Mouse (Mus musculus) stomach, embryonic 15.5 days (tissue): Measurements from ENCODE around the gene Pcdh9. TPM values are rescaled to one million over a fixed set of nuclear protein-coding genes. Genes with fewer than 3 reads are reported as not detected.

Experiments used
- ATAC-seq: fragments of 200-750 bp; cut with Nextera tagmentation; 2 replicates; pipeline ENCODE4 v1.8.0; 2017; ENCODE audit warnings: low read depth, moderate number of reproducible peaks, moderate TSS enrichment; ENCODE audit not compliant: insufficient read depth, low FRiP score
- H3K27ac ChIP-seq: fragments of 300-500 bp; sonication (generic); 2 replicates; pipeline ENCODE4 v1.5.1; 2015; ENCODE audit warnings: mild to moderate bottlenecking, inconsistent platforms
- H3K27me3 ChIP-seq: fragments of 300-500 bp; sonication (generic); replicated peaks from 2 replicates; pipeline ENCODE4 v1.6.1; 2015; ENCODE audit warnings: inconsistent platforms
- H3K36me3 ChIP-seq: fragments of 300-500 bp; sonication (generic); 2 replicates; pipeline ENCODE4 v1.6.1; 2015; ENCODE audit warnings: inconsistent platforms
- H3K4me1 ChIP-seq: fragments of 300-500 bp; sonication (generic); 2 replicates; pipeline ENCODE4 v1.6.1; 2015; ENCODE audit warnings: inconsistent platforms
- H3K4me2 ChIP-seq: fragments of 300-500 bp; sonication (generic); 2 replicates; pipeline ENCODE4 v1.6.1; 2015; ENCODE audit warnings: mild to moderate bottlenecking, inconsistent platforms
- H3K4me3 ChIP-seq: fragments of 300-500 bp; sonication (generic); replicated peaks from 2 replicates; pipeline ENCODE4 v1.5.1; 2015; ENCODE audit warnings: inconsistent platforms
- H3K9ac ChIP-seq: fragments of 300-500 bp; sonication (generic); 2 replicates; pipeline ENCODE4 v1.6.1; 2015; ENCODE audit warnings: inconsistent platforms
- H3K9me3 ChIP-seq: fragments of 300-500 bp; sonication (generic); 2 replicates; pipeline ENCODE4 v1.6.1; 2016; ENCODE audit warnings: inconsistent platforms
- WGBS: fragments of 180-500 bp; shearing (Covaris S2); methylation state at CpG from one replicate; pipeline ENCODE4 v1.1.7; 2015; 5-methylcytosine and 5-hydroxymethylcytosine counted together
- polyA plus RNA-seq: library from polyadenylated mRNA; unstranded; fragments of >200 nt; fragmentation: Nextera tagmentation; extraction: Ambion mirVana; gene quantifications from 2 replicates; pipeline ENCODE4 v1.2.1, GENCODE M21; 2015

Pcdh9 gene
- polyA plus RNA-seq, 1 experiment from 2014 or later: 21.8 TPM

GRCm38 (mm10) chr14:93523430-93523829 is 367.0 kb downstream of the Pcdh9 start:
- Histone ChIP-seq H3K36me3 (no peaks in the 10 kb centered on the region), H3K4me2 (no peak overlapping the region), H3K27me3 (no peaks in the 10 kb centered on the region), H3K27ac (no peak overlapping the region), H3K9ac (no peak overlapping the region), H3K9me3 (no peaks in the 10 kb centered on the region), H3K4me3 (no peak overlapping the region), H3K4me1 (no peaks in the 10 kb centered on the region)
- ATAC-seq: no peak
- 60% methylated on average over 8 of the region's 8 CpGs for WGBS

GRCm38 (mm10) chr14:93520166-93520565 is 370.3 kb downstream of the Pcdh9 start:
- Histone ChIP-seq H3K36me3 (no peaks in the 10 kb centered on the region), H3K27me3 (no peaks in the 10 kb centered on the region), H3K4me3 (no peak overlapping the region), H3K9me3 (no peaks in the 10 kb centered on the region), H3K9ac (no peak overlapping the region), H3K4me1 (no peaks in the 10 kb centered on the region), H3K27ac (no peak overlapping the region), H3K4me2 (no peak overlapping the region)
- 76% methylated on average over 5 of the region's 5 CpGs for WGBS
- ATAC-seq: no peak

GRCm38 (mm10) chr14:93516679-93517078 is 373.8 kb downstream of the Pcdh9 start:
- H3K27ac ChIP-seq: no peak overlapping the region
- H3K27me3 ChIP-seq: no peaks in the 10 kb centered on the region
- no peak overlapping the region for H3K4me3 ChIP-seq
- WGBS: 91% methylated on average over 3 of the region's 3 CpGs
- H3K4me1 ChIP-seq: no peaks in the 10 kb centered on the region
- H3K4me2 ChIP-seq: no peak overlapping the region
- H3K9ac ChIP-seq: no peak overlapping the region
- H3K36me3 ChIP-seq: no peaks in the 10 kb centered on the region
- no peaks in the 10 kb centered on the region for H3K9me3 ChIP-seq
- ATAC-seq: no peak

GRCm38 (mm10) chr14:93506107-93506506 is 384.4 kb downstream of the Pcdh9 start:
- ATAC-seq: no peak

GRCm38 (mm10) chr14:93498813-93499690 is 391.4 kb downstream of the Pcdh9 start:
- ATAC-seq: peak; percentile 47; the same call in 1 of the 2 replicates
- no peaks in the 10 kb centered on the region for H3K27me3 ChIP-seq
- no peak overlapping the region for H3K4me3 ChIP-seq
- no peak overlapping the region for H3K4me2 ChIP-seq
- no peaks in the 10 kb centered on the region for H3K36me3 ChIP-seq
- no peaks in the 10 kb centered on the region for H3K9me3 ChIP-seq
- WGBS: 26% methylated on average over 13 of the region's 13 CpGs
- H3K9ac ChIP-seq: no peak overlapping the region
- no peaks in the 10 kb centered on the region for H3K4me1 ChIP-seq
- no peak overlapping the region for H3K27ac ChIP-seq

More at GRCm38 (mm10) chr14:93506107-93506506, 384.4 kb downstream of the Pcdh9 start:
- Histone ChIP-seq H3K27me3 (no peaks in the 10 kb centered on the region), H3K4me2 (no peak overlapping the region), H3K4me1 (no peaks in the 10 kb centered on the region), H3K9ac (no peak overlapping the region), H3K4me3 (no peak overlapping the region), H3K36me3 (no peaks in the 10 kb centered on the region), H3K9me3 (no peaks in the 10 kb centered on the region), H3K27ac (no peak overlapping the region)

GRCm38 (mm10) chr14:93474991-93475390 is 415.5 kb downstream of the Pcdh9 start:
- ATAC-seq: no peak
- Histone ChIP-seq H3K4me1 (no peaks in the 10 kb centered on the region), H3K9ac (no peak overlapping the region), H3K4me2 (no peak overlapping the region), H3K9me3 (no peaks in the 10 kb centered on the region), H3K36me3 (no peaks in the 10 kb centered on the region), H3K27me3 (no peaks in the 10 kb centered on the region), H3K27ac (no peak overlapping the region), H3K4me3 (no peak overlapping the region)
- WGBS: 31% methylated on average over 2 of the region's 2 CpGs

- Histone ChIP-seq H3K4me1 (no peaks in the 10 kb centered on the region), H3K27ac (no peak overlapping the region), H3K4me3 (no peak overlapping the region), H3K27me3 (no peaks in the 10 kb centered on the region), H3K9ac (no peak overlapping the region), H3K36me3 (no peaks in the 10 kb centered on the region), H3K9me3 (no peaks in the 10 kb centered on the region), H3K4me2 (no peak overlapping the region)
- 87% methylated on average over 8 of the region's 8 CpGs for WGBS
- ATAC-seq: no peak
These were observed 418.0 kb downstream of the Pcdh9 start for GRCm38 (mm10) chr14:93472494-93472893.

- 85% methylated on average over 4 of the region's 4 CpGs for WGBS
- Histone ChIP-seq H3K4me1 (no peaks in the 10 kb centered on the region), H3K4me3 (no peak overlapping the region)
These were observed 427.1 kb downstream of the Pcdh9 start for GRCm38 (mm10) chr14:93463360-93463892.

GRCm38 (mm10) chr14:93450930-93451665 is 439.4 kb downstream of the Pcdh9 start:
- no peak overlapping the region for H3K4me3 ChIP-seq
- no peaks in the 10 kb centered on the region for H3K9me3 ChIP-seq
- H3K27ac ChIP-seq: no peak overlapping the region
- ATAC-seq: no peak
- H3K4me1 ChIP-seq: no peaks in the 10 kb centered on the region
- no peak overlapping the region for H3K4me2 ChIP-seq
- no peak overlapping the region for H3K9ac ChIP-seq
- H3K27me3 ChIP-seq: no peaks in the 10 kb centered on the region
- 79% methylated on average over 5 of the region's 5 CpGs for WGBS
- H3K36me3 ChIP-seq: no peaks in the 10 kb centered on the region

More at GRCm38 (mm10) chr14:93463360-93463892, 427.1 kb downstream of the Pcdh9 start:
- Histone ChIP-seq H3K4me2 (no peak overlapping the region), H3K36me3 (no peaks in the 10 kb centered on the region), H3K9ac (no peak overlapping the region), H3K27ac (no peak overlapping the region), H3K27me3 (no peaks in the 10 kb centered on the region), H3K9me3 (no peaks in the 10 kb centered on the region)
- no peak for ATAC-seq

- no peaks in the 10 kb centered on the region for H3K27me3 ChIP-seq
- no peak for ATAC-seq
- WGBS: 74% methylated on average over 2 of the region's 2 CpGs
These were observed 448.6 kb downstream of the Pcdh9 start for GRCm38 (mm10) chr14:93441852-93442251.

GRCm38 (mm10) chr14:93437226-93437625 is 453.3 kb downstream of the Pcdh9 start:
- no peak for ATAC-seq

More at GRCm38 (mm10) chr14:93441852-93442251, 448.6 kb downstream of the Pcdh9 start:
- Histone ChIP-seq H3K4me2 (no peak overlapping the region), H3K27ac (no peak overlapping the region), H3K36me3 (no peaks in the 10 kb centered on the region), H3K4me3 (no peak overlapping the region), H3K9ac (no peak overlapping the region), H3K9me3 (no peaks in the 10 kb centered on the region), H3K4me1 (no peaks in the 10 kb centered on the region)

GRCm38 (mm10) chr14:93416752-93417151 is 473.7 kb downstream of the Pcdh9 start:
- Histone ChIP-seq H3K9me3 (no peaks in the 10 kb centered on the region), H3K4me3 (no peak overlapping the region), H3K4me1 (no peaks in the 10 kb centered on the region), H3K27me3 (no peaks in the 10 kb centered on the region), H3K4me2 (no peak overlapping the region), H3K27ac (no peak overlapping the region), H3K36me3 (no peaks in the 10 kb centered on the region), H3K9ac (no peak overlapping the region)
- no peak for ATAC-seq
- 67% methylated on average over 3 of the region's 3 CpGs for WGBS

More at GRCm38 (mm10) chr14:93437226-93437625, 453.3 kb downstream of the Pcdh9 start:
- Histone ChIP-seq H3K27me3 (no peaks in the 10 kb centered on the region), H3K9me3 (no peaks in the 10 kb centered on the region), H3K36me3 (no peaks in the 10 kb centered on the region), H3K27ac (no peak overlapping the region), H3K4me2 (no peak overlapping the region), H3K4me3 (no peak overlapping the region), H3K9ac (no peak overlapping the region), H3K4me1 (no peaks in the 10 kb centered on the region)
- 35% methylated on average over 1 of the region's 1 CpGs for WGBS
